Mouse (Mus musculus): ENCODE measurements around the gene Ssna1. TPM values are rescaled to one million over a fixed set of nuclear protein-coding genes. Genes with fewer than 3 reads are reported as not detected.
"Not testable (repeated sequence)": the region's sequence is repeated elsewhere in the genome, so short reads cannot be mapped to it uniquely, and the experiment has no call there.

Gene Ssna1
- polyA plus RNA-seq, 1 experiment from 2014 or later, result 190 TPM

GRCm38 (mm10) chr2:25256443-25257109, 15.7 kb downstream of the Ssna1 start:
- not testable (repeated sequence) for H3K9me3 ChIP-seq (ENCODE audit: control insufficient read depth, low read length); ATAC-seq (ENCODE audit: low FRiP score); DNase-seq (ENCODE audit: low spot score); H3K27ac ChIP-seq; H3K27me3 ChIP-seq (ENCODE audit: control insufficient read depth, insufficient read depth, low read length)
- WGBS, result 61% methylated on average over 11 of the region's 12 CpGs
- Histone ChIP-seq H3K4me3 (replicated peaks; ENCODE audit: low read length) (peak overlapping the region; percentile 70), H3K36me3 (replicated peaks; ENCODE audit: control insufficient read depth, insufficient read depth) (peaks cover 12% of the 10 kb centered on the region), H3K4me1 (replicated peaks; ENCODE audit: control insufficient read depth, insufficient read depth, low read length) (peaks cover 15% of the 10 kb centered on the region), H3K9ac (peak overlapping the region; percentile 73), H3K4me2 (replicated peaks) (peak overlapping the region; percentile 100)

GRCm38 (mm10) chr2:25255284-25255779, 16.9 kb downstream of the Ssna1 start, which contains the start of gene Tmem203:
Tmem203 (plus strand) TSS chr2:25255439.
- Histone ChIP-seq H3K27me3 (ENCODE audit: control insufficient read depth, insufficient read depth, low read length) (no peaks in the 10 kb centered on the region), H3K27ac (peak within 1 kb of the TSS; percentile 72), H3K4me2 (replicated peaks) (peak within 1 kb of the TSS; percentile 100), H3K9ac (peak within 1 kb of the TSS; percentile 73), H3K4me3 (replicated peaks; ENCODE audit: low read length) (peak within 1 kb of the TSS; percentile 70), H3K9me3 (ENCODE audit: control insufficient read depth, low read length) (no peaks in the 10 kb centered on the region), H3K4me1 (replicated peaks; ENCODE audit: control insufficient read depth, insufficient read depth, low read length) (peaks cover 15% of the 10 kb centered on the region), H3K36me3 (replicated peaks; ENCODE audit: control insufficient read depth, insufficient read depth) (peaks cover 23% of the 10 kb centered on the region)
- WGBS, result under 1% methylated on average over 39 of the region's 39 CpGs
- peak; percentile 90 for ATAC-seq (ENCODE audit: low FRiP score)
- peak; percentile 94 for DNase-seq (ENCODE audit: low spot score)

- Histone ChIP-seq H3K4me3 (replicated peaks; ENCODE audit: low read length) (no peak overlapping the region), H3K27ac (no peak overlapping the region), H3K9ac (no peak overlapping the region), H3K27me3 (ENCODE audit: control insufficient read depth, insufficient read depth, low read length) (no peaks in the 10 kb centered on the region), H3K4me2 (replicated peaks) (no peak overlapping the region), H3K9me3 (ENCODE audit: control insufficient read depth, low read length) (no peaks in the 10 kb centered on the region), H3K4me1 (replicated peaks; ENCODE audit: control insufficient read depth, insufficient read depth, low read length) (peaks cover 15% of the 10 kb centered on the region), H3K36me3 (replicated peaks; ENCODE audit: control insufficient read depth, insufficient read depth) (peaks cover 52% of the 10 kb centered on the region)
- no peak for ATAC-seq (ENCODE audit: low FRiP score)
- 93% methylated on average over 1 of the region's 1 CpGs for WGBS
- no peak for DNase-seq (ENCODE audit: low spot score)
Observed at GRCm38 (mm10) chr2:25252331-25252730, 19.9 kb downstream of the Ssna1 start.

GRCm38 (mm10) chr2:25246183-25247072, 25.8 kb downstream of the Ssna1 start, which contains the start of gene AL732309.1:
AL732309.1 (minus strand) TSS chr2:25246863.
- no peak for ATAC-seq (ENCODE audit: low FRiP score)

GRCm38 (mm10) chr2:25244144-25244543, 28.1 kb downstream of the Ssna1 start:
- Histone ChIP-seq H3K27me3 (ENCODE audit: control insufficient read depth, insufficient read depth, low read length) (no peaks in the 10 kb centered on the region), H3K9ac (no peak overlapping the region), H3K36me3 (replicated peaks; ENCODE audit: control insufficient read depth, insufficient read depth) (peaks cover 49% of the 10 kb centered on the region), H3K4me2 (replicated peaks) (no peak overlapping the region), H3K9me3 (ENCODE audit: control insufficient read depth, low read length) (no peaks in the 10 kb centered on the region), H3K4me3 (replicated peaks; ENCODE audit: low read length) (no peak overlapping the region), H3K27ac (no peak overlapping the region), H3K4me1 (replicated peaks; ENCODE audit: control insufficient read depth, insufficient read depth, low read length) (peaks cover 22% of the 10 kb centered on the region)
- no peak for DNase-seq (ENCODE audit: low spot score)
- 91% methylated on average over 4 of the region's 4 CpGs for WGBS
- no peak for ATAC-seq (ENCODE audit: low FRiP score)

More at GRCm38 (mm10) chr2:25246183-25247072, 25.8 kb downstream of the Ssna1 start, which contains the start of gene AL732309.1:
- H3K27me3 ChIP-seq (ENCODE audit: control insufficient read depth, insufficient read depth, low read length), result no peaks in the 10 kb centered on the region
- no peak within 1 kb of the TSS for H3K4me2 ChIP-seq (replicated peaks)
- no peaks in the 10 kb centered on the region for H3K9me3 ChIP-seq (ENCODE audit: control insufficient read depth, low read length)
- 95% methylated on average over 10 of the region's 10 CpGs for WGBS
- DNase-seq (ENCODE audit: low spot score), result no peak
- H3K36me3 ChIP-seq (replicated peaks; ENCODE audit: control insufficient read depth, insufficient read depth), result peaks cover 70% of the 10 kb centered on the region
- H3K4me1 ChIP-seq (replicated peaks; ENCODE audit: control insufficient read depth, insufficient read depth, low read length), result peaks cover 16% of the 10 kb centered on the region
- no peak within 1 kb of the TSS for H3K27ac ChIP-seq
- no peak within 1 kb of the TSS for H3K9ac ChIP-seq
- no peak within 1 kb of the TSS for H3K4me3 ChIP-seq (replicated peaks; ENCODE audit: low read length)

GRCm38 (mm10) chr2:25243342-25243741, 28.9 kb downstream of the Ssna1 start:
- DNase-seq (ENCODE audit: low spot score) (no peak), ATAC-seq (ENCODE audit: low FRiP score) (no peak)
- Histone ChIP-seq H3K36me3 (replicated peaks; ENCODE audit: control insufficient read depth, insufficient read depth) (peaks cover 41% of the 10 kb centered on the region), H3K27me3 (ENCODE audit: control insufficient read depth, insufficient read depth, low read length) (no peaks in the 10 kb centered on the region), H3K9me3 (ENCODE audit: control insufficient read depth, low read length) (no peaks in the 10 kb centered on the region), H3K27ac (no peak overlapping the region), H3K9ac (peak overlapping the region; percentile 87; the same call in 1 of the 2 replicates), H3K4me1 (replicated peaks; ENCODE audit: control insufficient read depth, insufficient read depth, low read length) (peaks cover 22% of the 10 kb centered on the region), H3K4me3 (replicated peaks; ENCODE audit: low read length) (peak overlapping the region; percentile 72; the same call in 1 of the 2 replicates), H3K4me2 (replicated peaks) (peak overlapping the region; percentile 86)
- 79% methylated on average over 8 of the region's 8 CpGs for WGBS

- H3K27ac ChIP-seq, result peak within 1 kb of the TSS; percentile 60
- H3K9ac ChIP-seq, result peak within 1 kb of the TSS; percentile 87
- H3K27me3 ChIP-seq (ENCODE audit: control insufficient read depth, insufficient read depth, low read length), result peaks cover 6% of the 10 kb centered on the region; the same call in 1 of the 2 replicates
- peaks cover 30% of the 10 kb centered on the region for H3K36me3 ChIP-seq (replicated peaks; ENCODE audit: control insufficient read depth, insufficient read depth)
- H3K9me3 ChIP-seq (ENCODE audit: control insufficient read depth, low read length), result no peaks in the 10 kb centered on the region
- peak within 1 kb of the TSS; percentile 86 for H3K4me2 ChIP-seq (replicated peaks)
- peaks cover 22% of the 10 kb centered on the region for H3K4me1 ChIP-seq (replicated peaks; ENCODE audit: control insufficient read depth, insufficient read depth, low read length)
- WGBS, result under 1% methylated on average over 33 of the region's 59 CpGs
- H3K4me3 ChIP-seq (replicated peaks; ENCODE audit: low read length), result peak within 1 kb of the TSS; percentile 72
- DNase-seq (ENCODE audit: low spot score), result peak; percentile 60
- ATAC-seq (ENCODE audit: low FRiP score), result peak; percentile 67
Observed at GRCm38 (mm10) chr2:25242101-25242506, 30.1 kb downstream of the Ssna1 start, which contains the start of the genes Rnf208 and Cysrt1. Rnf208 (plus strand) TSS chr2:25242255. Cysrt1 (minus strand) TSS chr2:25242452.

GRCm38 (mm10) chr2:25241438-25241775, 30.8 kb downstream of the Ssna1 start:
- DNase-seq (ENCODE audit: low spot score), result no peak
- Histone ChIP-seq H3K4me3 (replicated peaks; ENCODE audit: low read length) (peak overlapping the region; percentile 72), H3K4me2 (replicated peaks) (peak overlapping the region; percentile 86), H3K27ac (peak overlapping the region; percentile 60; the same call in 1 of the 2 replicates), H3K4me1 (replicated peaks; ENCODE audit: control insufficient read depth, insufficient read depth, low read length) (peaks cover 22% of the 10 kb centered on the region), H3K9me3 (ENCODE audit: control insufficient read depth, low read length) (no peaks in the 10 kb centered on the region), H3K9ac (peak overlapping the region; percentile 87), H3K36me3 (replicated peaks; ENCODE audit: control insufficient read depth, insufficient read depth) (peaks cover 24% of the 10 kb centered on the region), H3K27me3 (ENCODE audit: control insufficient read depth, insufficient read depth, low read length) (peaks cover 6% of the 10 kb centered on the region; the same call in 1 of the 2 replicates)
- 17% methylated on average over 6 of the region's 6 CpGs for WGBS
- peak; percentile 5; the same call in 1 of the 2 replicates for ATAC-seq (ENCODE audit: low FRiP score)

All from hindbrain, embryonic 14.5 days (tissue).